In the genomic region with DNA sequence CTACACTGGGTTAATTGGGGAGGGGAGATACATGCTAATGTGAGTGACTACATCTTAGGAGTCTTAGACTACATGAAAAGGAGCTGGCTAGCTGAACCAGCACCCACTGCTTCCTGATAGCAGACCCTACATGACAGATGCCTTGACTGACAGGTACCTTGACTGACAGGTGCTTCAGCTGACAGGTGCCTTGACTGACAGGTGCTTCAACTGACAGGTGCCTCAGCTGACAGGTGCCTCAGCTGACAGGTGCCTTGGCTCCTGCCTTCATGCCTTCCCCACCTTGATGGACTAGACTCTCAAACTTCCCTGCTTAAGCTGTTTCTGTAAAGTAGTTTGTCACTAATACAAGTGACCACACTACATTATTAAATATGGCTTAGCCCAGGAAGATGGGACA, we compare ENCODE assay signal across 16 mouse cellular contexts.
DNase-seq lines count a peak whose midpoint lies in the region; TF ChIP-seq lines count a peak whose summit lies in the region.
"Had no signal": no experiment of that assay in that cellular context is flagged by ENCODE, and none has a peak within 500 bp of the region (broad histone marks: within the 10 kb centered on the region; RNA-seq: fewer than 3 reads in every experiment).

No protein-coding gene starts in this region.

- no peaks in the 10 kb centered on the region for H3K79me2 ChIP-seq in myocyte (ENCODE audit: control insufficient read depth, insufficient read depth)

- H3ac ChIP-seq in myocyte (ENCODE audit: control insufficient read depth, insufficient read length), result no peak overlapping the region

- H3K27me3 ChIP-seq in myocyte (ENCODE audit: control insufficient read depth, insufficient read depth, insufficient read length), result no peaks in the 10 kb centered on the region
- H3K27me3 ChIP-seq: CH12.LX, Patski had no signal

- H3K4me3 ChIP-seq in myocyte, result no peak overlapping the region

- no peak for TF ChIP-seq POLR2A in myocyte (IDR thresholded peaks at IDR 0.05; ENCODE audit: insufficient read length, low read depth)

- no peak for DNase-seq in urinary bladder, postnatal 14 days (ENCODE audit: low spot score)
- DNase-seq: adrenal gland, adult 2 months; adrenal gland, adult 8-10 months; adrenal gland, postnatal 10 days; adrenal gland, postnatal 14 days; adrenal gland, postnatal 25 days; adrenal gland, postnatal 36 days; B cell, adult 2 months; cerebellum, adult 11 months; cerebellum, adult 11-12 months; cerebellum, adult 18-20 months; cerebellum, adult 2 months had no signal

- no peak overlapping the region for H3K4me2 ChIP-seq in myocyte (ENCODE audit: low read depth)

- H3K36me3 ChIP-seq in myocyte (ENCODE audit: control insufficient read depth, insufficient read depth), result no peaks in the 10 kb centered on the region
- H3K36me3 ChIP-seq: G1E had no signal

TF ChIP-seq in myocyte, 11 proteins besides CTCF, POLR2A, EP300 and RAD21:
- TF ChIP-seq MYOG (IDR thresholded peaks at IDR 0.05; ENCODE audit: control insufficient read depth in 1 of 3, insufficient read depth in 1 of 3, insufficient read length in 2 of 3, low read depth in 2 of 3) (peak in 2 of 3 experiments; percentile 24 to 62), MYOD1 (IDR thresholded peaks at IDR 0.05; ENCODE audit: control insufficient read depth in 1 of 3, insufficient read length in 2 of 3, low read depth in 2 of 3) (peak in 2 of 3 experiments; percentile 73 to 86), CEBPB (IDR thresholded peaks at IDR 0.05; ENCODE audit: insufficient read depth, poor library complexity, severe bottlenecking) (no peak), MAX (IDR thresholded peaks at IDR 0.05; ENCODE audit: low read depth) (no peak), TCF12 (IDR thresholded peaks at IDR 0.05; ENCODE audit: insufficient read depth, poor library complexity, severe bottlenecking) (no peak), POLR2AphosphoS2 (IDR thresholded peaks at IDR 0.05; ENCODE audit: insufficient read length, low read depth) (no peak), E2F4 (IDR thresholded peaks at IDR 0.05; ENCODE audit: insufficient read depth) (no peak)
